Mouse (Mus musculus): ENCODE measurements around the gene Olfr304.
"Not testable (repeated sequence)": the region's sequence is repeated elsewhere in the genome, so short reads cannot be mapped to it uniquely, and the experiment has no call there.

The Olfr304 gene

DNA sequence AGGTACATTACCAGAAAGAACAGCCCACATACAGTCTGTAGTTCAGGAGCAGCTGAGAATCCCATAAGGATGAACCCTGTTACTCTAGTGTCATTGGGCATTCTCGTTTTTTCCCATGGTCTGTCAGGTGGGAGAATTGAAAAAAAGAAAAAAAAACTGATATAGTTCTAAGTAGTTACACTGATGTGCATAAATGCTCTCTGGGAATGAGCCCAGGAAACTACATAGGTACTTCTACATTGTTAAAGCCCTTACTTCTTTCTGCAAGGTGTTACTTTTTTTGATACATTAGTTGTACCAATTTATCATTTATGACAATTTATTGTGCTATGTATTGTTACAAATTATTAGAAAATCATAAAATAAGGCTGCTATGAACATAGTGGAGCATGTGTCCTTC, at the start of gene Olfr304:
Gene Olfr304 (minus strand): TSS at position 101 of the 400 bp plus-strand sequence.
- DNase-seq: no peak

DNA sequence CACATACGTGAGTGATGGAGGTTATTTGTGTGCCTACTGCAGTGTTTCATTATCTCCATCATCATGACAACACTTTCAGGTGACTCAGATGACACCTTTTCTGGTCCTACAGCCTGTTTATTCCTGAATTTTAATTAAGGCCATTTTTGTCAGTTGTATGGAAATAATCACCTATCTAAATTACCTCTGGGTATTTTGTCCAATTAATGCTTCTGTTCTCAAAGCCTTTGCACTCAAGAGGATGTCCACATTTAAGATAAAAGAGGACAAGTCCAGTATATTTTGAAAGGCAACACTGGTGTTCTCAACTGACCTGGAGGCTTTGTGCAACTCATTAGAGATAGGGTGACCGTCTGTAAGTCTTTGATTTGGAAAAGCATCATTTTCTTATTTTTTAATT, 17.1 kb upstream of the Olfr304 start, which contains the start of gene Olfr301:
Gene Olfr301 (plus strand): TSS at position 301 of the 400 bp plus-strand sequence.
- DNase-seq: no peak

DNA sequence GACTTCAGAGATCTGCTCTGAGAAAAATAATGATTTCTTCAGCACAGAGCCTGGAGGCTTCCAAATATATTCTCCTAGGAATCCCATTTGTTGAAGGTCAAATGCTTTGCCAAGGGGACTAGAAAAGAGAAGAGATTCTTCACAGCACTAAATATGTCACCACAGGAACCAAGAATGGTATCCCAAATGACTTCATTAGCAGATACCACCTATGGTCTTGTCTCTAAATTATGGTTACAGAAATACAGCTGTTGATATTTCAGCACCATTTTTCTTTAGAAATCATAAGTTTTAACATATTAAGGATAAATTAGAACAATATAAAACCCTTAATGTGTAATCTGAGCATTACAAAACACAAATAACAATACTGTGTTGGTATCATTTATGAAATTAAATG, 11.2 kb upstream of the Olfr304 start, which contains the start of gene Olfr303:
Gene Olfr303 (minus strand): TSS at position 101 of the 400 bp plus-strand sequence.
- no peak for DNase-seq

DNA sequence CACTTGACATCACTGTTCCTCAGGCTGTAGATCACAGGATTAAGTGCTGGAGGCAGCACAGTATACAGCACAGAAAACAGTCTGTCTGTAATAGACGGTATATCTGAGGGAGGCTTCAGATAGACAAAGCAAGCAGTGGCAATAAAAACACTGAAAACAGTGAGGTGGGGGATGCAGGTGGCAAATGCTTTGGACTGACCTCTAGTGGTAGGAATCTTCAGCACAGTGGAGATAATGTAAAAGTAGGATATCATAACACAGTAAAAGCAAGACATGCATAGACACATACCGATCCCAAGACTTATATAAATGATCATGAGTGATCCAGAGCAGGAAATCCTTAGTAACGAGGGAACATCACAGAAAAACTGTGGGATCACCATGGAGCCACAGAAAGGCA, 689 bp downstream of the Olfr304 start:
- DNase-seq: no peak

DNA sequence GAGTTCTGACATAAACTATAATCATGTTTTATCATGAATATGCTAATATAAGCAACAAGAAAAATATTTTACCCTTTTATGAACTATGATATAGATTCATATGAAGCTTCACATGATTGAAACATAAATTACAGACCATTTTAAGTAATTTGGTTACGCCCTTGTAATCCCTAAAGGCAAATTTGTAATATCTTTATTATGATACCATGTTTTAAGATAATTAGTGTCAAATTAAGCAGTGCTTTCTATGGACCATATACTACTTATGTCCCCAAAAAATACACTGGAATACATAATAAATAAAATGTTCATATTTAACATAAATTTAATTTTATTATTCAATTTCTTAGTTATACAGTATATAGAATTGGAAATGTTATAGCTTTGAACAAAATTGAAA, 19.6 kb downstream of the Olfr304 start, which contains the start of gene Olfr305:
Gene Olfr305 (minus strand): TSS at position 101 of the 400 bp plus-strand sequence.
- DNase-seq: no peak

DNA sequence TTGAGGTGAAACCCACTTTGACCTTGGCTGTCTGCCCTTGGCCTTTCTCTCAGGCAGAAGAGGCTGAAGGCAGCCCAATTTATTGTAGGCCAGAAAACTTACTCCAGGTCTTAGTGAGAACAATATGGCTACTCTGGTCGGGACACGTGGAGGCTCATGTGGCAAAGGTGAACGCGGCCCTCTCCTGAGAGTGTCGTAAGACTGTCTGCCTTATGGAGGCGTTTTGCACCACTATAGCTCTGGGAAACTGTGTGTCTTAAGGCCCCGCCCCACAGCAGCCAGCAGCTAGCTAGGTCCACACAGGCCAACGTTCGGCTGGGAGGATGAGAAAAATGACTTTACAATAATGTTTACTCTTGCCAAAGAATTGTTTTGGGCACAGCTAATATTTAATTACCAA, 40.2 kb downstream of the Olfr304 start:
- not testable (repeated sequence) for DNase-seq

DNA sequence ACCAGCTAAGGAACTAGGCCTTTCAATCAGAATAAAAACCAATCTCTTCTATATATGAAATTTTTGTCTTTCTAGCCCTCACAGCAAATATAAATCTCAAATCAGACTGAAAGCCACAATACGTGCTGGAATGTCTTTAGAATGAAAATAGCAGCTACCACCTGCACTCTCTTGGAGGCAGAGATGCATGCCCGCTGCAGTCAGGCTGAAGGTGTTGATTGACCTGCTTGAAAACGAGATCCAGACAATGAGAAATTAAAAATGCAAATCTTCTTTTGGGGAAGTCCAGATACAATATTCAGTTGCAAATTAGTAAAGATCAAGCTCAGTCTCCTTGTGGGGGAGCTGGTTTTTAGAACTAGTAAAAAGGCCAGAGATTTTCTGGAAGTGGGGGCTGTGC, 42.2 kb downstream of the Olfr304 start:
- no peak for DNase-seq

DNA sequence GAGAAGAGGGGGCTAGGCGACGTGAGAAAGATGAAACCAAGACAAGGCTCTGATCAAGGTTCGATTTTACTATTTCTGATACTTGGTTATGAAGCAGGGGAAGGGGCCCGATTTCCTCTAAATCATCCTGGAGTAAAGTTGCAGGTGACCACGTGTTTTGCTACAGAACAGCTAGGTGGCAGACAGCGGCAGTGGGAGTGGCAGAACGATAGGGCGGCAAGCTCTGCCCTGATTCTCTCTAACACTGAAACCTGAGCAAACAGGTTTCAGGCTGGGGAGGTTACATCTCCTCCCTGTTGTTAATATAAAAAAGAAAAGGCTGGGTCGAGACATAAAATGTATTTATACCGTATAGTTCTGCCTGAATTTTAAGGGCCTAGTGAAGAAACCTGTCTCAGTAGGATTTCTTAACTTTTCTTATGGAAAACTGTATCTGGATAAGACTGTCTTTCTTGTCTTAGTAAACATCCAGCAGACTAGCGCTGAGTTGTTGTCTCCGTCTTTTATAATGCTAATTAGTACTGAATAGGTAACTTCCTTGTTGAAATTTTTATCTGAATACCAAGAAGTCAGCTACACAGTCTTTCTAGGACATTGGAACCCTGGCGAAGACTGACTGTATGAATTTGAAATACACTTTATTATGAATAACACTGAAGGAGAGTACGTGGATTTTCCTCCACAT, 43.4 kb downstream of the Olfr304 start:
- DNase-seq: no peak

DNA sequence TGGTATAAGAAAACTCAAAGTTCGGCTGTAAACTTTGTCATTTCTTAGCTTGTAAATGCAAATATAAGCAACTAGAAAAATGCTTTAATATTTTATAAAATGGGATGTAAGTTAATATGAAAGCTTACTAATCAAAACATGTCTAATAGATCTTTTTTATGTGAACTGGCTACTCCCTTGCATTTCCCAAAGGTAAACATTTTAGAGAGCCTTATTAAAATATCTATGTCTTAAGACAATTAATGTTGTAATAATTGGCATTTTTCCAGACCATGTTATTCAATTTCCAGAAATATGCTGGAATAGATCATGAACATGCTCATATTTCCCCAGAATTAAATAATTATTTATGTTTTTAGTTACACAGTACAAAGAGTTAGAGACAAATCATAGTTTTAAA, 49.0 kb downstream of the Olfr304 start, which contains the start of gene Olfr307:
Gene Olfr307 (minus strand): TSS at position 101 of the 400 bp plus-strand sequence.
- DNase-seq: no peak

All from kidney, adult 8-10 months (tissue).